8 mouse cellular contexts compared by ENCODE assay signal in genomic region chr7:27978683-27979528, GRCm38 (mm10). TPM values are rescaled to one million over a fixed set of nuclear protein-coding genes. Genes with fewer than 3 reads are reported as not detected.
DNase-seq lines count a peak whose midpoint lies in the region; ATAC-seq lines count a peak whose summit lies in the region.

Zfp780b (minus strand) TSS chr7:27979171.

- H3K9ac ChIP-seq in heart, embryonic 14.5 days (ENCODE audit: low read length) = peak within 1 kb of the TSS; percentile 96
- peak within 1 kb of the TSS; percentile 89 for H3K9ac ChIP-seq in liver, embryonic 13.5 days
- peak within 1 kb of the TSS; percentile 94 for H3K9ac ChIP-seq in stomach, embryonic 16.5 days (ENCODE audit: low read length)

- peak within 1 kb of the TSS; percentile 81 for H3K4me2 ChIP-seq in heart, embryonic 14.5 days (ENCODE audit: low read length)
- H3K4me2 ChIP-seq in liver, embryonic 13.5 days = peak within 1 kb of the TSS; percentile 90
- peak within 1 kb of the TSS; percentile 90 for H3K4me2 ChIP-seq in stomach, embryonic 16.5 days (ENCODE audit: low read depth, low read length)

- peak within 1 kb of the TSS; percentile 65 to 74 for H3K27ac ChIP-seq in heart, embryonic 14.5 days (replicated peaks in 1 of 2; ENCODE audit: control insufficient read depth in 1 of 2, insufficient read depth in 1 of 2, low read depth in 2 of 2, low read length in 2 of 2)
- H3K27ac ChIP-seq in liver, embryonic 13.5 days = peak within 1 kb of the TSS; percentile 79
- peak within 1 kb of the TSS; percentile 93 for H3K27ac ChIP-seq in stomach, embryonic 16.5 days (ENCODE audit: low read length)

- 0 out of 2 replicates have a peak, but pooled peaks cover 4% of the 10 kb centered on the region for H3K36me3 ChIP-seq in heart, embryonic 14.5 days (ENCODE audit: control insufficient read depth, insufficient read depth, low read length)
- H3K36me3 ChIP-seq in liver, embryonic 13.5 days = peaks cover 9% of the 10 kb centered on the region
- H3K36me3 ChIP-seq in stomach, embryonic 16.5 days (ENCODE audit: control insufficient read depth, insufficient read depth, low read length) = no peaks in the 10 kb centered on the region

- no peaks in the 10 kb centered on the region for H3K27me3 ChIP-seq in heart, embryonic 14.5 days (ENCODE audit: control insufficient read depth, insufficient read depth, low read length)
- H3K27me3 ChIP-seq in liver, embryonic 13.5 days = no peaks in the 10 kb centered on the region
- no peaks in the 10 kb centered on the region for H3K27me3 ChIP-seq in stomach, embryonic 16.5 days (ENCODE audit: control insufficient read depth, insufficient read depth, low read length)

- peak; percentile 90 for ATAC-seq in CD4-positive, CD25-positive, alpha-beta regulatory T cell, adult 4 months
- ATAC-seq in heart, embryonic 14.5 days (ENCODE audit: insufficient number of reproducible peaks, insufficient read depth, low FRiP score, low read depth) = peak; percentile 76
- peak; percentile 92 for ATAC-seq in liver, embryonic 13.5 days (ENCODE audit: low read depth)
- peak; percentile 90; the same call in 1 of the 2 replicates for ATAC-seq in stomach, embryonic 16.5 days (ENCODE audit: insufficient read depth, low FRiP score)

- peaks cover 13% of the 10 kb centered on the region for H3K9me3 ChIP-seq in heart, embryonic 14.5 days (ENCODE audit: control insufficient read depth, low read length)
- peaks cover 4% of the 10 kb centered on the region; the same call in 1 of the 2 replicates for H3K9me3 ChIP-seq in liver, embryonic 13.5 days (replicated peaks)
- peaks cover 7% of the 10 kb centered on the region for H3K9me3 ChIP-seq in stomach, embryonic 16.5 days (replicated peaks; ENCODE audit: control insufficient read depth, low read length)

- peak within 1 kb of the TSS; percentile 68 to 90 for H3K4me3 ChIP-seq in heart, embryonic 14.5 days (ENCODE audit: control insufficient read depth in 1 of 2, insufficient read depth in 1 of 2, low read depth in 1 of 2, low read length in 2 of 2)
- peak within 1 kb of the TSS; percentile 91 for H3K4me3 ChIP-seq in liver, embryonic 13.5 days (replicated peaks)
- peak within 1 kb of the TSS; percentile 74 for H3K4me3 ChIP-seq in stomach, embryonic 16.5 days (replicated peaks; ENCODE audit: low read length)

- under 1% methylated on average over 29 of the region's 29 CpGs for WGBS in heart, embryonic 14.5 days
- under 1% methylated on average over 29 of the region's 29 CpGs for whole genome bisulfite sequencing in liver, embryonic 13.5 days (ENCODE audit: insufficient replicate concordance)
- WGBS in stomach, embryonic 16.5 days = under 1% methylated on average over 29 of the region's 29 CpGs

- no peaks in the 10 kb centered on the region for H3K4me1 ChIP-seq in heart, embryonic 14.5 days (ENCODE audit: control insufficient read depth in 2 of 2, insufficient read depth in 2 of 2, low read length in 2 of 2)
- H3K4me1 ChIP-seq in liver, embryonic 13.5 days (replicated peaks) = peaks cover 29% of the 10 kb centered on the region
- peaks cover 9% of the 10 kb centered on the region for H3K4me1 ChIP-seq in stomach, embryonic 16.5 days (ENCODE audit: control insufficient read depth, insufficient read depth, low read length)

- peak; percentile 67 for DNase-seq in c-Kit-negative CD71-positive TER-119-positive erythroid progenitor cells, embryonic 14.5 days (ENCODE audit: low read depth, low spot score)
- DNase-seq in fibroblast of lung, adult 2 months (ENCODE audit: low read depth) = peak; percentile 65
- DNase-seq in kidney, postnatal 14 days = peak; percentile 80
- peak; percentile 68 for DNase-seq in liver, embryonic 13.5 days
- peak; percentile 80 for DNase-seq in neural tube, embryonic 10.5 days (ENCODE audit: extremely low spot score, low spot score)

RNA-seq across cellular contexts. Expression of gene Zfp780b, which starts in this region (rescaled TPM):
- polyA plus RNA-seq in CD4-positive, CD25-positive, alpha-beta regulatory T cell, adult 4 months (2017; shearing (Covaris generic)) = 10 to 100 TPM; 36.1 to 37.0 TPM
- polyA plus RNA-seq in heart, embryonic 14.5 days (2014; fragmentation: Nextera tagmentation; extraction: Ambion mirVana) = 13.1 and 13.2 TPM in 2 replicates
- 4.9 and 5.1 TPM in 2 replicates for polyA plus RNA-seq in liver, embryonic 13.5 days (2015; fragmentation: Nextera tagmentation; extraction: Ambion mirVana)
- polyA plus RNA-seq in stomach, embryonic 16.5 days (2015; fragmentation: Nextera tagmentation; extraction: Ambion mirVana) = 18.5 and 18.8 TPM in 2 replicates

Comparison
In these comparisons a context has a peak if more than half of its experiments do, and no peak if none do; other contexts are left out.
1. Peak in every context shown above with its lines: DNase-seq, ATAC-seq, H3K4me3 ChIP-seq and H3K27ac ChIP-seq.